Mouse (Mus musculus) NIH3T3 (cell line): ENCODE measurements around the gene Ushbp1.
A peak's percentile ranks its signal among the peaks of the same experiment; 100 is the strongest.
"Not testable (repeated sequence)": the region's sequence is repeated elsewhere in the genome, so short reads cannot be mapped to it uniquely, and the experiment has no call there.

Source experiments
- DNase-seq: peaks from one replicate; pipeline ENCODE4 v3.0.0-alpha.2; 2012; ENCODE audit warnings: low read depth

Gene Ushbp1

GRCm38 (mm10) chr8:71395629-71396028 lies at the start of gene Ushbp1:
Gene Ushbp1, minus strand, starts transcription at chr8:71395802.
- DNase-seq, result no peak

GRCm38 (mm10) chr8:71445096-71445495 lies 49.5 kb upstream of the Ushbp1 start:
- DNase-seq, result peak; percentile 22

DNA sequence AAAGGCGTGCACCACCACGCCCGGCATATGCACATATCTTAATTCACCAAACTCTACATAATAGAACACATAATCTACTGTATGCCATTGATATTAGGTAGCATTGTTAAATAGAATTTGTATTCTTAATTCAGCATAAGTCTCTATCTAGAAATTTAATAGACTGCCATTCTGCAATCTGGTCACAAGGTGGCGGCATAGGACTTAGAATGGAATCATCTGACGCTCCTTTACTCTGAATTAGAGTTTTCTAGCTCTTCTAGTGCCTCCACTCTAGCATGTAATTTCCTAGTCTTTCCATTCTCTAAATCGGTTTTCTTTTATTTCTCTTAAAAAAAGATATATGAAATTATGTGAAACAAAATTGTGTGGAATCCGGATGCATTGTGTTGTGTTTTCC lies 45.8 kb upstream of the Ushbp1 start:
- DNase-seq, result peak; percentile 87

DNA sequence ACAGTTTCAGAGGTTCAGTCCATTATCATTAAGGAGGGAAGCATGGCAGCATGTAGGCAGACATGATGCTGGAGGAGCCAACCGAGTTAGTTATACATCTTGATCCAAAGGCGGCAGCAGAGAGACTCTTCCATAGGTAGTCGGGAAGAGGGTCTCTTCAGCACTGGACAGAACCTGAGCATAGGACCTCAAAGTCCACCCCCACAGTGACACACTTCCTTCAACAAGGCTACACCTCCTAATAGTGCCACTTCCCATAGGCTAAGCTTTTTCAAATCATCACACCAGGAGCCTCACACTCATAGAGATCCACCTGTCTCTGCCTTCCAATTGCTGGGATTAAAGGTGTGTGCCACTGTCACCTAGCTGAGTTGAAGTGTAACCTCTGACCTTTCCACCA lies 41.4 kb upstream of the Ushbp1 start:
- no peak for DNase-seq

DNA sequence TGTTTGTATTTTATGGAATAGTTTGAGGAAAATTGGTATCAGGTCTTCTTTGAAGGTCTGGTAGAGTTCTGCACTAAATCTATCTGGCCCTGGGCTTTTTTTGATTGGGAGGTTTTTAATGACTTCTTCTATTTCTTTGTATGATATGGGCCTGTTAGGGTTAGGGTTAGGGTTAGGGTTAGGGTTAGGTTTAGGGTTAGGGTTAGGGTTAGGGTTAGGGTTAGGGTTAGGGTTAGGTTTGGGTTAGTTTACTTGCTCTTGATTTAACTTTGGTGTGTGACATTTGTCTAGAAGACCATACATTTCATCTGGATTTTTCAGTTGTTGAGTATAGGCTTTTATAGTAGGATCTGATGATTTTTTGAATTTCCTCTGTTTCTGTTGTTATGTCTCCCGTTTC lies 37.3 kb upstream of the Ushbp1 start:
- not testable (repeated sequence) for DNase-seq

DNA sequence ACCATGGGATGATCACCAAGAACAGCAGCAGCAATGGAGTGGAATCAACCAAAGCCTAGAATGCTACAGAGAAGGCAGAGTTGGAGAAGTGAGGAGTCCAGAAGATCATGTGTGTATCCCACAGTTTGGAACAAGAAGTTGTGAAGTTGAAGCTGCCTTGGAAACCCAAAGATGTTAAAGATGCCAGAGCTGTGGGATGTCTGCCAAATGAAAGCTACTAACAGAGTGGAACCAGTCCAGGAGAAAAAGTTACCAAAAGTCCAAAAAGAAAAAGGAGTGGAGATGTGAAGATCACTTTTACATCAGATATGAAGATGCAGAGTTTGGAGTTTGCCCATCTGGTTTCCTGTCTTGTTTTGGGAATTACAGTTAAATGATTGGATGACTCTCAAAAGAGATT lies 26.5 kb upstream of the Ushbp1 start:
- DNase-seq, result peak; percentile 53

DNA sequence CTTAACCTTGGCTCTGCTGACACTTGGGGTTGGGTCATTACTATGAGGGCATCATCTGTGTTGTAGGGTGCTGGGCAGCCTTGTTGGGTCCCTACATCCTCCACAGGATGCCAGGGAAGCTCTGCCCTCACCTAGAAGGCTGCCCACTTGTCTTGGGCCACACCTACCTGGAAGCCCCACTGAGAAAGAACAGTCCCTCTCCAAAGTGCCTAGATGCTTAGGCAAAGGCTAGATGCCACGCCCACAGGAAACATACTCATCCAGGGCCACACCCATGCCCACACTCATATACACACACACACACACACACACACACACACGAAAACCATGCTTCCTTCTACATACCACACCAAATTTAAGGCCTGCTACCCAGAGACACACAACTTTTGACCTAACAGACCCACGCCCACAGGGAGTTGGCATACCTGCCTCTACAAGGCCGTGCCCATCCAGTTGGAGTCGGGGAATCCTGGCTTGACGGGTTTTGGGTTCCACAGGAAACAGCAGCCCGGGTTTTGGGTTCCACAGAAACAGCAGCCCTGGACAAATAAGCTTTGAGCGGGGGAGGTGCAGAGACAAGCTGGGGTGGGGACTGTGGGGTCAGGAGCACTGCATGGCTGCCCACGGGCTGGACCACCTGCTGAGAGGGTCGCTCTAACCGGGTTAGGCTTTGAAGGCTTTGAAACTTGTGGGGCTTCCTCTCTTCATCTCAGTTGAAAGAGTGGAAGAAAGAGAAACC lies 16.1 kb upstream of the Ushbp1 start:
- no peak for DNase-seq

GRCm38 (mm10) chr8:71408231-71408630 lies 12.6 kb upstream of the Ushbp1 start:
- DNase-seq, result no peak

DNA sequence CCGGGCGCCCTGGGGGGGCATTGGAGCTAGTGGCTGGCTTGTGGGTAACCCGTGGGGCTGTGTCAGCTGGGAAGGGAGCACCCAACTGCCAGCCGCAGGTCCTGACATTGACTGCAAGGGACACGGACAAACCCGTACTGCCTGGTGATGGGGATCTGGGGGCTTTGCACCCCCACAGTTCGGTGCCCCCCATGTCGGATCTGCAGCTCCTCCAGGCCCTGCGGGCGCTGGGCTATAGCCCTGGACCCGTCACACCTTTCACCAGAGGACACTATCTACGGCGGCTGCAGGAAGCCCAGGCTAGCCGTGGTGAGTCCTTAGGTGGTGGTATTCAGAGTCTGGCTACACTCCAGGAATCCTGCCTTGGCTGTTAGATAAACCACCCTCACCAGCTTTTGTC lies 11.8 kb upstream of the Ushbp1 start:
- no peak for DNase-seq

DNA sequence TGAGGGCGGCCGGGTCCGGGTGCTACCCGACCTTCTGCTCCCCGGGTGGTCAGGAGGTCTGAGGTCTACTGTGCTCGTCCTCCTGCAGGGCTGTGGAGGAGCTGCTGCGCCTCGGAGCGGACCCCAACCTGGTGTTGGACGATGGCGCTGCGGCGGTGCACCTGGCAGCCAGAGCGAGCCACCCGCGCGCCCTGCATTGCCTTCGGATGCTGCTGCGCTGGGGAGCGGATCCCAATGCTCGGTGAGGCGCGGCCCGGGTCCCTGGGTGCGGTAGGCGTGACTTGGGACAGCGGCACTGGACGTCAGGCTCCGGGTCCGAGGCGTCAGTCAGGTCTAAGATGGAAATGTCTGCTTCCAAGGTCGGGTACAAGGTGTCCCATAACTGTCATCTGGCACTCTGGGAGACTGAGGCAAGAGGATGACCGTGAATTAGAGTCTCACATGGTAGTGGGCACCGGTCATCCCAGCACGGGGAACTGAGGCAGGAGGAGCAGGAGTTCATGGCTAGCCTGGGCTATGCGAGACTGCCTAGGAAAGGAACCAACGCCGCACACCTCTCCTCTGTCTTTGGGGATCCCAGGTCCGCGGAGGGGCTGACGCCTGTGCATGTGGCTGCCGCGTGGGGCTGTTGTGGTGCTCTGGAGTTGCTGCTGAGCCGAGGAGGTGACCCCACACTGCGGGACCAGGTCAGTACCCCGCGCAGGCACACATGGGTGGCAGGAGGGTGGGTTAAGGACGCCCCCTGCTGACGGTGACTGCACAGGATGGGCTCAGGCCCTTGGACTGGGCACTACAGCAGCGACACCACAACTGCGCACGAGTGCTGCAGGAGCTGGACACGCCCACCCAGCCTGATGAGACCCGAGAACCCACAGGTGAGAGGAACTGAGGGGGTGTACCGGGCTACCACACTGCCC lies 10.8 kb upstream of the Ushbp1 start:
- peak; percentile 89 for DNase-seq

GRCm38 (mm10) chr8:71405401-71406098 lies 9.9 kb upstream of the Ushbp1 start, which contains the start of gene Ankle1:
Gene Ankle1, plus strand, starts transcription at chr8:71406010.
- peak; percentile 98 for DNase-seq

DNA sequence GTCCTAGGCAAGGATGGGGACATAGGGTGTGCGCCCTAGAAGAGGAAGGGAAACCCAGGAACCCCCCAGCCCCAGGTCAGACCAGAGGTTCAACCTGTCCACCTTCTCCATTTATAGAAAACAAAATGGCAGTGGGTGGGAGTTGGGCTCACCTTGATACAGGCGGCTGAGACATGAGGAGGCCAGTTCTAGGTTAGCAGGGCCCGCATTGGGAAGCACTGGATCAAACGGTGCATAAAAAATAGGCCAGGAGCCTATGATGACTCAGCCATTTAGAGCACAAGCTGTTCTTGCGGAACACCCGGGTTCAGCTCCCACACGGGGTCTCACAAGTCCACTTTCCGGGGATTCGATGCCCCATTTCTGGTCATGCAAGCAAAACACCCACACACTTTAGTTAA lies 9.3 kb upstream of the Ushbp1 start:
- DNase-seq, result peak; percentile 52

DNA sequence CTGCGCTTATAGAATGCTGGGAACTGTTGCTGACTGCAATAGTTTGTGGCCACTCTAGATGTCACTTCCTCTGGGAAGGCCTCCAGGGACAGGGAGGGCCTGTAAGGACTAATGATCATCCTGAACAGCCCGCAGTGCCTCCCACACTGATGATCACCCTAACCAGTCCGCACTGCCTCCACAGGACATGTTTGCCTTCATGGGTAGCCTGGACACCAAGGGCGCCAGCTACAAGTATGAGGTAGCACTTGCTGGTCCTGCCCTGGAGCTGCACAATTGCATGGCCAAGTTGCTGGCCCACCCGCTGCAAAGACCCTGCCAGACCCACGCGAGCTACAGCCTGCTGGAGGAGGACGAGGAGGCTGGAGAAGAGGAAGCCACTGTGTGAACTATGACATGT lies 8.4 kb upstream of the Ushbp1 start:
- DNase-seq, result no peak

- DNase-seq, result no peak
Measured at GRCm38 (mm10) chr8:71403107-71403885, 7.7 kb upstream of the Ushbp1 start.

DNA sequence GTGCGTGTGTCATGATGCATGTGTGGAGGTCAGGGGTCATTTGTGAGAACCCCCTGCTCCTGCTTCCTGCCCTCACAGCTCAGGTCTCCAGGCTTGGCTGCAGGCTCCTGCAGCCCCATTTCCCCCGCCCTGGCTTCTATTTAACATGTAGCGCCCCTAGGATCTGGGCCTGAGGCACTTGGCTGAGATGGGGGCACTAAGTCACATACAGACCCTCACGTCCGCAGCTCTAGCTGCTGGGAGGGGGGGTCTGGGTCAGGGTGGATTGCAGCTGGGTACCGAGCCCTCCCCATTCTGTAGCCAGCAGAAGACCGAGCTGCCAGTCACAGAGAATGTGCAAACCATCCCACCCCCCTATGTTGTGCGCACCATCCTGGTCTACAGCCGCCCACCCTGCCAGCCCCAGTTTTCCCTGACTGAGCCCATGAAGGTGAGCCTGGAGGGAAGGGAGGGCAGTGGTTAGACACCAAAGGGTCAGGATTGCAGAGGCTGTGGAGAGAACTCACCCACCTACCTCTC lies 6.9 kb upstream of the Ushbp1 start:
- no peak for DNase-seq

GRCm38 (mm10) chr8:71401454-71401853 lies 5.9 kb upstream of the Ushbp1 start:
- no peak for DNase-seq

DNA sequence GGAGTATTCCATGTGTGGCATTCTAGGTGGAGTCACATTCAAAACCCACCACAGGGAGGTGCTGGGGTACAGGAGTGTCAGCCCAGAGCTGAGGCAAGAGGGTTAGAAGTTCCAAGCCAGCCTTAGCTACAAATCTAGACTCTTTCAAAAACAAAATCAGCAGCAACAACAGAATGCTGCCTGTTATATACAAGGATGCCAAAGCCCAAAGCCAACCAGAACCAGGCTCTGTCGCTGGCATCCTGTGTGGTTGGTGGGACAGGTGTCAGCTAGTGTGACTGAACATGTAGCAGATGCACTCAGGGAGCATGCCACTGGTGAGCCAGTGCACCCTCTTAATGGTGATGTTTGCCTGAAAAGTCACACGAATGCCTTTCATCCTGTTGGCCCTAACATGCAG lies 5.2 kb upstream of the Ushbp1 start:
- DNase-seq, result no peak

DNA sequence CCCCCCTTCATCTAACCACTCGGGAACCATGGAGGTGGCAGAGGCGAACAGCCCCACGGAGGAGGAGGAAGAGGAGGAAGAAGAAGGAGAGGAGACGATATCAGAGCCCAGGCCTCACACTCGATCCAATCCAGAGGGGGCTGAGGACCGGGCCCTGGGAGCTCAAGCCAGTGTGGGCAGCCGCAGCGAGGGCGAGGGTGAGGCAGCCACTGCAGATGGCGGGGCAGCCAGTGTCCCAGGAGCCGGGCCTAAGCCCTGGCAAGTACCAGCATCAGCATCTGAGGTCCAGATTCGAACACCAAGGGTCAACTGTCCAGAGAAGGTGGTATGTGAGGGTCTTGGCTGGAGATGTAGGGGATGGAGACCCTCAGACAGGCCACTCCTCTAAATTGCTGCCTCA lies 2.1 kb upstream of the Ushbp1 start:
- no peak for DNase-seq

- DNase-seq, result peak; percentile 96
Measured at GRCm38 (mm10) chr8:71396639-71397305, 1.2 kb upstream of the Ushbp1 start, which contains the start of gene Babam1. Gene Babam1, plus strand, starts transcription at chr8:71396861.

GRCm38 (mm10) chr8:71395071-71395470 lies 531 bp downstream of the Ushbp1 start:
- DNase-seq, result no peak

DNA sequence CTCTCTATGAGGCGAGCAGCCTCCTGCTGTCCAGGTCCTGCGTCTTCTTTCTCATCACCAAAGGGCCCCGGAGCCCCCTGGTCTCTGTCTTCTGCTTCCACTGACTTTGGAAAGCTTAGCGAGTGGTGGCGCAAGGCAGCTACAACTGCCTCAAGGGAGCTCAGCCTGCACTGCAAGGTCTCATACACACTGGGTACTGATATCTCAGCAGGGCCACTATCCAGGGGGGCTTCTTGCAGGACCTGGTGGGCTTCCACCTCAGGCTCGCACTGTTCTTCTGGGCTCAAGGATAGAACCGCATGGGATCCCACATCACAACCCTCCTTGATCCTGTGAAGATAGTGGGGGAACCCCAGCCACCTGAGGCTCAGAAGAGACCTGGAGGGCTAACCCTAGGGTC lies 1.1 kb downstream of the Ushbp1 start:
- DNase-seq, result no peak
